Mouse (Mus musculus) CD4-positive, CD25-positive, alpha-beta regulatory T cell, adult 4 months (primary cell): Measurements from ENCODE around the gene Ube3a. TPM values are rescaled to one million over a fixed set of nuclear protein-coding genes. Genes with fewer than 3 reads are reported as not detected.
A peak's percentile ranks its signal among the peaks of the same experiment; 100 is the strongest.

ENCODE experiments used
- ATAC-seq: one replicate; pipeline ENCODE4 v1.8.0; 2017
- polyA plus RNA-seq, 2 experiments: library from polyadenylated mRNA; unstranded; fragments of 100-300 nt; shearing (Covaris generic); gene quantifications; one replicate each; pipeline ENCODE4 v1.2.1; 2017

The Ube3a gene
- polyA plus RNA-seq = 10 to 100 TPM; 46.7 to 71.2 TPM

- ATAC-seq = peak; percentile 81
These were observed at the start of gene Ube3a for GRCm38 (mm10) chr7:59228045-59228865. TSS of gene Ube3a (plus strand) at chr7:59228750.

GRCm38 (mm10) chr7:59192831-59193230, 35.7 kb upstream of the Ube3a start:
- ATAC-seq = no peak

GRCm38 (mm10) chr7:59214911-59215310, 13.6 kb upstream of the Ube3a start:
- no peak for ATAC-seq

- ATAC-seq = no peak
These were observed 7.3 kb upstream of the Ube3a start for GRCm38 (mm10) chr7:59221244-59221643.

GRCm38 (mm10) chr7:59228866-59229182, 274 bp downstream of the Ube3a start:
- ATAC-seq = peak; percentile 54

- peak; percentile 13 for ATAC-seq
These were observed 797 bp downstream of the Ube3a start for GRCm38 (mm10) chr7:59229183-59229911.

GRCm38 (mm10) chr7:59230304-59230703, 1.8 kb downstream of the Ube3a start:
- no peak for ATAC-seq

GRCm38 (mm10) chr7:59230768-59231167, 2.2 kb downstream of the Ube3a start:
- no peak for ATAC-seq

- ATAC-seq = no peak
These were observed 3.4 kb downstream of the Ube3a start for GRCm38 (mm10) chr7:59231960-59232359.

- no peak for ATAC-seq
These were observed 6.3 kb downstream of the Ube3a start for GRCm38 (mm10) chr7:59234773-59235401.

GRCm38 (mm10) chr7:59243257-59243656, 14.7 kb downstream of the Ube3a start:
- no peak for ATAC-seq

- peak; percentile 74 for ATAC-seq
These were observed 17.0 kb downstream of the Ube3a start for GRCm38 (mm10) chr7:59245541-59245940.

GRCm38 (mm10) chr7:59253373-59253772, 24.8 kb downstream of the Ube3a start:
- ATAC-seq = no peak

- ATAC-seq = no peak
These were observed 37.0 kb downstream of the Ube3a start for GRCm38 (mm10) chr7:59265538-59265937.

- ATAC-seq = no peak
These were observed 43.2 kb downstream of the Ube3a start for GRCm38 (mm10) chr7:59271775-59272174.

- no peak for ATAC-seq
These were observed 84.0 kb downstream of the Ube3a start for GRCm38 (mm10) chr7:59312576-59312975.

GRCm38 (mm10) chr7:59322759-59323158, 94.2 kb downstream of the Ube3a start:
- no peak for ATAC-seq
